Mouse (Mus musculus) liver, adult 2 months (tissue): Measurements from ENCODE around the gene Spen.

Experiments used
- CTCF ChIP-seq: fragments of 200-500 bp; IDR thresholded peaks from 2 replicates; pipeline ENCODE4 v1.5.1; 2011; ENCODE audit warnings: low read depth, low read length, control low read depth
- POLR2A ChIP-seq: fragments of 200-500 bp; IDR thresholded peaks from 2 replicates; pipeline ENCODE4 v1.6.1; 2011; ENCODE audit warnings: low read length, control low read depth; ENCODE audit not compliant: insufficient read depth; ENCODE audit errors: extremely low read depth

GRCm38 (mm10) chr4:141568966-141569365 is 30.6 kb upstream of the Spen start:
- TF ChIP-seq CTCF (no peak), POLR2A (no peak)
